Mouse (Mus musculus): Measurements from ENCODE around the gene Ano4. TPM values are rescaled to one million over a fixed set of nuclear protein-coding genes. Genes with fewer than 3 reads are reported as not detected.
A peak's percentile ranks its signal among the peaks of the same experiment; 100 is the strongest.
"Not testable (repeated sequence)": the region's sequence is repeated elsewhere in the genome, so short reads cannot be mapped to it uniquely, and the experiment has no call there.

Ano4 gene
- total RNA-seq, 2 experiments from 2014 or later: 3.3 to 4.9 TPM

DNA sequence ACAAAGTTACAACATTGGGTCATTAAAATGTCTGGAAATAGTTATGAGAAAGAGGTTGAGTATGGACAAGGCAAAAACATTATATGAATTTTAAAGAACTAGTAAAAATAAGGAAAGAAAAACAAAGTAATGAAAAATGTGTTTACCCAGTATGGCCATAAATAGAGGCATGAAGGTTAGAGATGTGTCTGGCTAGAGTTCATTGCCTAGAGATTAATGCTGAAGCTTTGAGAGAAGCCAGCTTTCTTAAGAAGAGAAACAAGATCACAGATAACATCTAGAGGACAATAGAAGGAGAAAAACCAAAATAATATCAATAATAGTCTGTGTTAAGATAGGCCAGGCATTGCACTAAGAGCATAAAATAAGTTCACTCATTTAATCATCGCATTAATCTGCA is 180.0 kb downstream of the Ano4 start:
- DNase-seq: no peak
- intact Hi-C loops (cut with DNase I): no loop called here

GRCm38 (mm10) chr10:89155502-89155901 is 189.1 kb downstream of the Ano4 start:
- intact Hi-C loops (cut with DNase I): no loop called here
- no peak for DNase-seq

GRCm38 (mm10) chr10:89154797-89155465 is 189.6 kb downstream of the Ano4 start:
- no peak for DNase-seq
- intact Hi-C loops (cut with DNase I): no loop called here

- peak in 1 of 2 experiments; percentile 2 for DNase-seq
Observed at GRCm38 (mm10) chr10:89149166-89149565, 195.4 kb downstream of the Ano4 start.

GRCm38 (mm10) chr10:89121391-89121790 is 223.2 kb downstream of the Ano4 start:
- no peak for DNase-seq
- intact Hi-C loops (cut with DNase I): no loop called here

More at GRCm38 (mm10) chr10:89149166-89149565, 195.4 kb downstream of the Ano4 start:
- intact Hi-C loops (cut with DNase I): no loop called here

DNA sequence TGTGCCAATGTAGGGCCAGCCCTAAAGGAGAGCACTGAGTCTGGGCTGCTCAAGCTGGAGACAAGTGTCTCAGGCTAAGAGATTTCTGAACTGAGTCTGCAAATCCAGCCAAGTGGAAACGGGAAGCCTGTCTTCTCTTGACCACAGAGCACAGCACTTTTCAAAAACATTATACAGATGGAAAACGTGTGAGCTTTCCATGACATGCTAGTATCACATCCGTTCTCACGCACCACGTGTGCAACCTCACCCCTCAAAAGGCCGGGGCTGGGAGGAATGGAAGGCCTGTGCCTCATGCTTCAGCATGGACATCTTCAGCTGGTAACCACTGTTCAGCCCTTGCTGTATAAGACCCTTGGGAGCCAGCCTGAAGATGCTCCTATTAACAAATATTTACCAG is 230.2 kb downstream of the Ano4 start:
- intact Hi-C loops (cut with DNase I): no loop called here

GRCm38 (mm10) chr10:89111466-89111865 is 233.1 kb downstream of the Ano4 start:
- intact Hi-C loops (cut with DNase I): no loop called here
- DNase-seq: no peak

More for the DNA sequence above, 230.2 kb downstream of the Ano4 start:
- no peak for DNase-seq

DNA sequence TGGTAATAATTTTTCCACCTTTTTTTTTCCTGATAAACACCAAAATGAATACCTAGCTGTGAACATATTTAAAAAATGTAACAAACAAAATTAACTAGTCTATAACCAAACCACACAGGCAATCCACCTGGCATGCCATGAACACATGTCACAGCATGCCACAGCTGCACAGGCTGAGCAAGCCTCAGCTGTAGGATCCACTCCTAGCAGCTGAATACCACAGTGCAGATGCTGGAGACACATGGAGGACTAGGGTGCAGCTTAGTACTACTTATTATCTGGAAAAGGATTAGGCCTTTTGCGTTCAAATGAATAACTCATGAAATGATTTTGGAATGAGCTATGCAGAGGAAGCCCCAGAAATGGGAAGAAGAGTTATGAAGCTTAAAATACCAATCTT is 233.6 kb downstream of the Ano4 start:
- DNase-seq: no peak
- intact Hi-C loops (cut with DNase I): no loop called here

DNA sequence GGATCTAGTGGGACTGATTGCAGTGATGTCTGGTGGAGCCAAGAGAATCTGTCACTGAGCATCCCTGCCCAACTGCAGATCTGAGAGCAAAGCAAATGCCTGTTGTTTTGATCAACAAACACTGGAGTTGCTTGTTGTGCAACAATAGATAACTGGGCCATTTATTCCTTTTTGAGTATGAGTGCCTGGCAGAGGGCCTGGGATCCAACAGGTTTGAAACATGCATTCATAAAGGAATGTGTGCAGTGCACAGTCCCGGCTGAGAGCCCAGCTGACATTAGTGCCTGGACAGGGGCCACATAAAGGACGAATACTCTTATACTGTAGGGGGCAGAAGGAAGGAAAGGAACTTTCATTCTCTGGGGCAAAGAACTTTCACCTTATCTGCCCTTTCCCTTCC is 241.0 kb downstream of the Ano4 start:
- intact Hi-C loops (cut with DNase I): no loop called here
- peak; percentile 4 to 6 for DNase-seq

DNA sequence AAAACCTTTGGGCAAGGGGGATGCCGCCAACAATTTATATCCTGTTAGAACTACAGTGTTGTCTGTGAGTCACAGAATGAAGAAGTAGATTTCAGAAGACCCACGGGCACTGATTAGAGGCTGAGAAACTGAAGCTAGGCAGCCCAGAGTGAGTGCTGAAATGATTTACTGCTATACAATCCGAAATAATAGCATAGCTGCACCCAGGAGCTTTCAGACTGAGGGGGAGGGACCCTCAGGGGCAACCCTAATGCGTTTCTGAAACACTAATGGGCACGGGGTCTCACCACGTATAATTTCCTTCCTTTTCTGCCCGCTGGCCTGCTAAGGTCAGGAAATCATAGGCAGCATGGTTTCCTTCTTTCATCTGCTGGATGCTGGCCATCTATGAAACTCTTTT is 242.5 kb downstream of the Ano4 start:
- DNase-seq: no peak
- intact Hi-C loops (cut with DNase I): no loop called here

DNA sequence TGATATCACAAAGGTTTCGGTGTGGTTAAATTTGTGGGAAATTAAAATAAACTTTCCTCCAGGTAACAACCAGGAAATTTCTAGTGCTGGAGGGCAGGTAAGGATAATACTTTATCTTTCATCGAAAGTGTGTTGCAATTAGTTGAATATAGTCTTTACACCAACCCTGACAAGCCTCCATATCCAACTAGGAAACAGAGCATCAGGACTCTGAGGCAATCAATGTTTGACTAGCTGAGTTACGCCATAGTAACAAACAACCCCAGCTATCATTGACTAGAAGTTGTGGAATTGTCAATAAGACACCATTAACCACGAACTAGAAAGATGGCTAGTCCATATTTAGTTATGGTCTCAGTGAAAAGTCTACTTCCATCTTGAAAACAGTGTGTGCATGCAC is 246.4 kb downstream of the Ano4 start:
- DNase-seq: no peak
- intact Hi-C loops (cut with DNase I): no loop called here

- no peak for DNase-seq
- intact Hi-C loops (cut with DNase I): no loop called here
Observed at GRCm38 (mm10) chr10:89092350-89093040, 252.1 kb downstream of the Ano4 start.

GRCm38 (mm10) chr10:89077447-89077846 is 267.1 kb downstream of the Ano4 start:
- no peak for DNase-seq
- intact Hi-C loops (cut with DNase I): no loop called here

GRCm38 (mm10) chr10:89055891-89056290 is 288.7 kb downstream of the Ano4 start:
- intact Hi-C loops (cut with DNase I): no loop called here
- DNase-seq: no peak

- intact Hi-C loops (cut with DNase I); DNase-seq: not testable (repeated sequence)
Observed at GRCm38 (mm10) chr10:89044921-89045320, 299.6 kb downstream of the Ano4 start.

- intact Hi-C loops (cut with DNase I): no loop called here
- DNase-seq: no peak
Observed at GRCm38 (mm10) chr10:89044166-89044565, 300.4 kb downstream of the Ano4 start.

DNA sequence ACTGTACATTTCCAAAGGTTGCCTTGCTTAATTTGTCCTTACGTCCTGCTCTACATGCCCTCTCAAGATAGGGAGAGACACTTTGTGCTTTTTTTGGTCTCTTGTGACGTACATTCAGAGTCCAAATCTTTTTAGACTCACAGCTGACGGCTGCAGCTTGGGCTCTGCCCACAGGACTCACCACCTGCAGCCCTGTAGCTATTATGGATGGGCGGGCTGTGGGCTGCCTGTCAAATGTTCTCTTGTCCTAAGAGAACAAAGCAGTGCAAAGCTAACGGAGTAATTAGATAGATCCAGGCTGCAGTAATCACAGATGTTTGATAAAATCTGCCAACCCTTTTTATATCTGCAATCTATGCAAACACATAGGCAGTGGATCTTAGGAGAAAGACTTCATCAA is 325.6 kb downstream of the Ano4 start:
- DNase-seq: no peak
- intact Hi-C loops (cut with DNase I): no loop called here

DNA sequence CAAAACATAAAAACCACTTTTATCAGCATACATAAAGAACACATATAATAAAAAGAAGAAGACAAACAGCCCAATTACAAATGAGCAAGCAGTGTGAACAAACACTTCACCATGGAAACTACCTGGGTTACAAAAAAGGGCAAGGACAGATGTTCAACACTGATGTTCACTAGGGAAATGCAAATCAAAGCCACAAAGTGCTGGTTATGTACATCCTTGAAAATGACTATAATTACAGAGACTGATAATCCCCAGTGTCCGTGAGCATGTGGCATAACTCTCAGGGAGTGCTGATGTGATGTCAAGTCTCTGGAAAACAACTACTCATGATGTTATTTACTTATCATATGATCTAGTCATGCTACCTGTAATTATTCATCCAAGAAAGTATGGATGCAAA is 336.3 kb downstream of the Ano4 start:
- no peak for DNase-seq
- intact Hi-C loops (cut with DNase I): no loop called here

- intact Hi-C loops (cut with DNase I): no loop called here
Observed at GRCm38 (mm10) chr10:89004518-89004917, 340.0 kb downstream of the Ano4 start.

GRCm38 (mm10) chr10:88986925-88987324 is 357.6 kb downstream of the Ano4 start:
- DNase-seq: no peak
- intact Hi-C loops (cut with DNase I): no loop called here

More at GRCm38 (mm10) chr10:89004518-89004917, 340.0 kb downstream of the Ano4 start:
- no peak for DNase-seq

DNA sequence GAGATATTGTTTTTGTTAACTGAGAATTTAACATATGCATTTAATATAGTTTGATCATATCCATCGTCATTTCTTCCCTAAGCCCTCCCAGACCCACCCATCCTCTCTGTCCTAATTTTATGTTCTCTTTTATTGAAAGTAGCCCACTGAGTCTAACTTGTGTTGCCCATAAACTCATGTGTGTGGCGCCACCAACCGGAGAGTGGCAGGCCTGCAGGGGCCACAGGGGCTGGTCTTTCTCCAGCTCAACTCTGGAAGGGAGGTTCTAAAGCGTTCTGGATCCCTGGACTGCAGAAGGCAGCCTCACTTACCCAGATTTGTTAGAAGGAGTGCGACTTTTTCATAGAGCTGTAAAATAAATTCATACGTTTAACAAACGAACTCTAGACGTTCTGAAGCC is 361.1 kb downstream of the Ano4 start:
- peak; percentile 44 to 64 for DNase-seq
- intact Hi-C loops (cut with DNase I): no loop called here

DNA sequence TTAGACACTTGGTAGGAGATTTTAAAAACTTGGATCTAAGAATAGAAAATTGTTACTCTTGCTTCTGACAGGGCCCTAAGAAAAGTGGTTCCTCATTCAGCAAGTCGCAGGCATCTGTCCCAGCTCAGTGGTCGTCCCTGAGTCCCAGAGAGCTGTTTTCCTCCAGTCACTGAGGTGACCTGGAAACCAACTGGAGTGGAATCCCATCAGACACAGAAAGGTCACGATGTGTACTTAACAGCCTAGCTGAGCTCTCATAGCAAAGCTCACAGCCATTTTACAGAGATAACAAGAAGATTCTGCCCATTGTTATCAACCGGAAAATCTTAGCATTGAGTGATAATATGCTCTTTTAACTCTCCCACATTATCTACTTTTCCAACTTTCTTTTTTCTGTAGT is 365.1 kb downstream of the Ano4 start:
- intact Hi-C loops (cut with DNase I): no loop called here
- DNase-seq: no peak

Data from heart, postnatal 14 days (tissue).